Mouse (Mus musculus) cerebellum, postnatal 10 days (tissue): ENCODE data around the gene Samd4b.
"Not testable (repeated sequence)": the region's sequence is repeated elsewhere in the genome, so short reads cannot be mapped to it uniquely, and the experiment has no call there.

ENCODE experiments used
- DNase-seq, 2 experiments: peaks; one replicate each; pipeline ENCODE4 v3.0.0; 2021; ENCODE audit warnings: mixed read lengths in 2 of 2

Gene Samd4b

GRCm38 (mm10) chr7:28560856-28561255, 37.1 kb downstream of the Samd4b start:
- no peak for DNase-seq

GRCm38 (mm10) chr7:28558486-28558885, 39.5 kb downstream of the Samd4b start:
- DNase-seq: peak; percentile 60 to 72

- DNase-seq: peak; percentile 34 to 58
Observed at GRCm38 (mm10) chr7:28557708-28558107, 40.2 kb downstream of the Samd4b start.

GRCm38 (mm10) chr7:28557069-28557468, 40.9 kb downstream of the Samd4b start:
- DNase-seq: peak in 1 of 2 experiments; percentile 15

- peak in 1 of 2 experiments; percentile 9 for DNase-seq
Observed at GRCm38 (mm10) chr7:28555939-28556535, 41.9 kb downstream of the Samd4b start.

GRCm38 (mm10) chr7:28553076-28553475, 44.9 kb downstream of the Samd4b start:
- DNase-seq: no peak

- DNase-seq: no peak
Observed at GRCm38 (mm10) chr7:28547628-28548027, 50.3 kb downstream of the Samd4b start.

GRCm38 (mm10) chr7:28547154-28547553, 50.8 kb downstream of the Samd4b start, which contains the start of gene Nccrp1:
Gene Nccrp1 (minus strand): TSS chr7:28547254.
- DNase-seq: peak in 1 of 2 experiments; percentile 9

- DNase-seq: peak in 1 of 2 experiments; percentile 21
Observed at GRCm38 (mm10) chr7:28546649-28547048, 51.3 kb downstream of the Samd4b start.

GRCm38 (mm10) chr7:28545891-28546210, 52.1 kb downstream of the Samd4b start:
- peak in 1 of 2 experiments; percentile 26 for DNase-seq

- DNase-seq: peak in 1 of 2 experiments; percentile 24
Observed at GRCm38 (mm10) chr7:28545048-28545890, 52.7 kb downstream of the Samd4b start.

- DNase-seq: peak in 1 of 2 experiments; percentile 14
Observed at GRCm38 (mm10) chr7:28544051-28544601, 53.8 kb downstream of the Samd4b start.

GRCm38 (mm10) chr7:28540526-28540925, 57.4 kb downstream of the Samd4b start, which contains the start of gene Sycn:
Gene Sycn (plus strand): TSS chr7:28540885.
- DNase-seq: no peak

- DNase-seq: not testable (repeated sequence)
Observed at GRCm38 (mm10) chr7:28538886-28539285, 59.1 kb downstream of the Samd4b start.

- DNase-seq: no peak
Observed at GRCm38 (mm10) chr7:28532005-28532404, 65.9 kb downstream of the Samd4b start.

GRCm38 (mm10) chr7:28527922-28528719, 69.8 kb downstream of the Samd4b start:
- peak; percentile 91 for DNase-seq

GRCm38 (mm10) chr7:28522536-28522935, 75.4 kb downstream of the Samd4b start, which contains the start of gene Ifnl3:
Gene Ifnl3 (plus strand): TSS chr7:28522836.
- DNase-seq: not testable (repeated sequence)

GRCm38 (mm10) chr7:28511441-28511840, 86.5 kb downstream of the Samd4b start:
- no peak for DNase-seq

- peak in 1 of 2 experiments; percentile 44 for DNase-seq
Observed at GRCm38 (mm10) chr7:28510405-28510974, 87.5 kb downstream of the Samd4b start, which contains the start of gene Ifnl2. Gene Ifnl2 (minus strand): TSS chr7:28510455.

GRCm38 (mm10) chr7:28509121-28509520, 88.8 kb downstream of the Samd4b start:
- not testable (repeated sequence) for DNase-seq

GRCm38 (mm10) chr7:28505585-28505984, 92.4 kb downstream of the Samd4b start:
- no peak for DNase-seq

GRCm38 (mm10) chr7:28495426-28495825, 102.5 kb downstream of the Samd4b start:
- DNase-seq: no peak
